Mouse (Mus musculus): ENCODE results near the gene Lactbl1. TPM values are rescaled to one million over a fixed set of nuclear protein-coding genes. Genes with fewer than 3 reads are reported as not detected.
A peak's percentile ranks its signal among the peaks of the same experiment; 100 is the strongest.

Gene Lactbl1
- not detected for total RNA-seq (2021)
- long read RNA-seq: 0 reads

DNA sequence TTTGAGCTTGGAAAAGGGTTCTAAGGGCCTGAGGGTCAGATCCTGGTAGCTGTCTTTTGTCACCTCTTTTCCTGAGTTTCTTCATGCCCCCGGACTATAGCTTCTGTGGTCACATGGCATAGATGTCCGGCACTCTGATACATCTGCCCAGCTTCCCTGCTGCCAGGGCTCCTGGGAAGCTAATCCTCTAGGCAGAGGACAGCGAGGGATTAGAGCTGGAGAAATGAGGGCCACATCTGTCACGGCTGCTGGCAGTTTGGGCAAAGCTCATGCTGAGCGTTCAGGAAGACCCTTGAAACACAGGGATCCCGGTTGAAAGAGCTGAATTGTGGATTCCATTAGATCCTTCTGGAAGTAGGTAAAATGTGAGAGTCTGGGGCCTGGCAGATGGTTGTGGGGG lies at the start of gene Lactbl1:
Lactbl1 (plus strand) TSS at position 234 of the 400 bp plus-strand sequence.
- DNase-seq (ENCODE audit: low spot score in 2 of 2): no peak

DNA sequence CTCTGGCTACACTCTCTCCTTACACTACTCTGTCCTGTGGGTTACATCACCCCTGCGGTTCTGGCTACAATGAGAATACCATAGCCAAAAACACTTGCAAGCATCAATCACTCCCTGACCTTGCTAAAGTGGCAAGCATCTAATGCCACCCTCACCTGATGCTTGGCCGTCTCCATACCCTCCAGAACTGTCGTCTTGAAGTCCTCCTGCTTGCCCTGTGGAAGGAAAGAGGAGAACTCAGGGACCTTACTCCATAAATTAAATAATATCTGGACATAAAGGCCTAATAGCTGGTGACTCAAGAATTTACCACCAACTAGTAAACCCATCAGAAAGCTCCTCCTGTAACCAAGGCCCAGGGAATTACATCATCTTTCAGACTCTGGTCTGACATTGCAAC lies 40.5 kb upstream of the Lactbl1 start:
- DNase-seq (ENCODE audit: low spot score in 2 of 2): no peak

DNA sequence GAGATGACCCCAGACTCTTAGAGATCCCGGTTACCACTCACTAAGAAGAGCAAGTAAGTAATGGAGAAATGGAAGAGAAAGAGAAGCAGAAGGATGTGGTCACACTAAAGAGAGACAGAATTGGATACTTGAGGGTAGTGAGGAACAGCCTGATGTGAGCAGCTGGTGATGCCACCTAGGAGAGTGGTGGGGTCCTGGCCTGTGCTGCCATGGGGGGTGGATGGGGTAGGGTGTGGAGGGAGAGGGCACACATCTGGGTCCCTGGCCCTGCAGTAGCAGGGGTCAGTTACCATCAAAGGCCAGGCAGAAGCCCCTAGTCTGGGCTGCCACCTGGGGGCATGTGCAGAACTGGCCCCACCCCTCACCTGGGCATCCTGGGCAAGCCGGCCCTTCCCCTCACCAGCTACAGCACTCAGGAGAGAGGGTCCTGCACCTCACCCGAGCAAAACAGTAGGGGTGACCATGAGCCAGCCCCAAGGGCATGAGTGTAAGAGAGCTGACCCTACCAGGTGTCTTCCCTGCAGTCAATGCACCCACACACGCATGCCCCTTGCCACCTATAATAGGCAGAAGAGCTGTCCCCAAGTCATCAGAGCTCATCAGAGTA lies 35.1 kb upstream of the Lactbl1 start:
- DNase-seq (ENCODE audit: low spot score in 2 of 2): no peak

DNA sequence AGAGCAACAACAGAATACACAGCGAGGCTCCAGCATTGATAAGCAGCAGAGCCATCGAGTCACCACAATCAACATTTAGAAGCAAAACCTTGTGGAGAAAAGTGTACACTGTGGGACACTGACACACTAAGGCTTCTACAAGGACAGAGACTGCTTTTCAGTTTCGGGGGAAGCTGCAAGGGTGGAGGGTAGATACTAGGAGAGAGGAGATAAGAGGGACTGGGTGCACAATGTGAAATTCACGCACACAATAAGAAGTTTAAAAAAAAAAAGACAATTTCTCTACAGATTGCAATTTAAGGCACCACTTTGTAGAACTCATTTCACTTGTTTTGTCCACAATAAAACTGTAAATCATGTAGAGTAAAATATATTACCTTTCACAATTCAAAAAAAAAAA lies 34.4 kb upstream of the Lactbl1 start:
- no peak for DNase-seq (ENCODE audit: low spot score in 2 of 2)

DNA sequence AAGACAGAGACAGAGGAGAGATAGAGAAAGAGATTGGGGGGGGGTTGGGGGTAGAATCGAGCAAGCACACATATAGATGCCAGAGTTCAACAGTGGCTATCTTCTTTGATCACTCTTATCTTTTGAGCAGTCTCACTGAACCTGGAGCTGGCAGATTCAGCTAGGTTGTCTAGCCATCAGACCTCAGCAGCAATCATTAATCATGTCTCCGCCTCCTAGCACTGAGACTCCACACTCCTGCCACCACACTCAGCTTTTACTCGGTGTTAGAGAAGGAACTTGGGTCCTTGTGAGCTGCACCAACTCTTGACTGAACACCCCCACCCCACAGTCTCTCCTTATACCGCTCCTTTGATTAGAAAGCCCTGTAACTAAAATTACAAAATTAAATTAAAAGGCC lies 30.3 kb upstream of the Lactbl1 start:
- DNase-seq (ENCODE audit: low spot score in 2 of 2): no peak

DNA sequence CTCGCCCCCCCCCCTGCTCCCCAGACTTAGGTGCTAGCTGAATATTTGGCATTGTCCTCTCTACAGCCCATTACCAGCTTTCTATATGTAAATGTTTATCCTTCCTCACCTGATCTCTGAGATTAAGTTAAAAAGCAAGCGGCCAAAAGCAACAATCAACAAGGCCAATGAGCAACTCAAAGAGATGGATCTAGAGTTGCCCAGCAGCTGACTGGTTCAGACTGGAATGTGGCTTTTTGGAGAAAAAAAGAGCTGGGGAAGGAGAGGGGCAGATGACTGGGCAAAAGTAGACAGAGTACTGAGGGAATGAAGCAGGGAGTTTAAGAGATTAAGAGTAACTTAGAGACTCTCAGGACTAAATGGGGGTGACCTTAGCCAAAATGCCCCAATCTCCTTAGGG lies 28.4 kb upstream of the Lactbl1 start:
- DNase-seq (ENCODE audit: low spot score in 2 of 2): no peak

DNA sequence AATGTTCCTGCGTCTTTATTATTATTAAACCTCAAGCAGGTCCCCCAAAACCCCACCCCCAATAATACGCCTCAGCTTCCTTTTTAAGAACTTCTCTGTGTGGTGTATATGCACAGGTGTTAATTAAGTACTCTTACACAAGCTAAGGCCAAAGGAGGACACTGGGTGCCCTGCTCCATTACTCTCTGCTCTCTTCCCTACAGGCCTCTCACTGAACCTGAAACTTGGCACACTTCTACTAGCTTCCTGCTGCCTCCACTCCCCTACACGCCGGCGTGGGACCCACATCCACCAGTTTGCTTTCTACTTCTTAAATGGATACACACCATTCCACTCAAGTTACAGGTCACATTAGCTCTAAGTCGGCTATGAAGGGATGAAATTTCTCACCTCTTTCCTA lies 27.2 kb upstream of the Lactbl1 start:
- no peak for DNase-seq (ENCODE audit: low spot score in 2 of 2)

DNA sequence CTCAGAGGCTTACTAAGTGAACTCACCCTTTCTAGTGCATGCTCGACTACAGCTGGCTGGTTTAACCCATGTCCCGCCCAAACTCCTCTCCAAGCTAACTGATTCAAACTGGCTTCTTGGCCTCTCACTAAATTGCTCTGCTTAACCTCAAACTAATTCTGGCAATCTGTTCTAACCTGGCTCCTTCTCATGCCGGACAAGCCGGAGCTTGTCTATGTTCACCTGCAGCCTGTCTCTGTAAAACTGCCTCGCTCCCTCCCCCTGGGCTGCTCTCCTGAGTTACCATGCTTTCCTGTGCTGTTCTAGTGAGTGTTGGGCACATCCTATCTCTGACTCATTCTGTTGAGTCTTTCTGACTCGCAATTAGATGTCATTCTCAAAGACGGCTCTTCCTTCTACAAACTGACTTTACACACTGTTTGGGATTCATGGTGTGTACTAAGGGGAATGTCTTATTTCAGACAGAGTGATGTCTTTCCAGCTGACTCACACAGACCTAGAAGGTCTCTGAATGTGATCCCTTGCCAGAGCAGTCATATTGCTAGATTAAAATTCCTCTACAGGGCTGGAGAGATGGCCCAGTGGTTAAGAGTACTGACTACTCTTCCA lies 24.0 kb upstream of the Lactbl1 start:
- DNase-seq (ENCODE audit: low spot score in 2 of 2): no peak

DNA sequence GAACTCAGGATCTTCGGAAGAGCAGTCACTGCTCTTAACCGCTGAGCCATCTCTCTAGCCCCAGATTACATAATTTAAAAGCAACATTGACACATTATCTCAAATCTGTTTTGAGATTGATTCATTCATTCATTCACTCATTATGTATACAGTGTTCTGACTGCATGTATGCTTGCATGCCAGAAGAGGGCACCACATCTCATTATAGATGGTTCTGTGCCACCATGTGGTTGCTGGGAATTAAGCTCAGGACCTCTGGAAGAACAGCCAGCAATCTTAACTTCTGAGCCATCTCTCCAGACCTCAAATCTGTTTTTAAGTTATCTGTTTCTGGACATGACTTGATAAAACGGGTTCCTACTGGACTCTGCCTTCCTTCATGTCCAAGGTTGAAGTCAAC lies 22.6 kb upstream of the Lactbl1 start:
- no peak for DNase-seq (ENCODE audit: low spot score in 2 of 2)

DNA sequence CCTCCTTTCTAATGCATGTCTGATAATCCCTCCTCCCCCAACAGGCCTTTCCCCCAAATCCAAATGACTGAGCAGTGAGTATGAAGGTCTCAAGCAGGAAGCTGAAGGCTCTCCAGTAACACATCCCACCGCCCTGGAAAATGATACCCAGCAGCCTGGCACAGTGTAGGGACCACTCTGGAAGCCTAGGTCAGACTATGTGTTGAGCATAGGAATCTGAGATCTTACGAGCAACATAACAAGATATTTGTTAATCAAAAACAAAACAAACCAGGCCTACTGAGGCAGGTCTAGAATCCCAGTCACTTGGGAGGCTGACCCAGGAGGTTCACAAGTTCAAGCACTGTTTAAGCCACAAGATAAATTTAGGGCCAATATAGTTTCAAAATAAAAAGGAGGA lies 21.9 kb upstream of the Lactbl1 start:
- no peak for DNase-seq (ENCODE audit: low spot score in 2 of 2)

DNA sequence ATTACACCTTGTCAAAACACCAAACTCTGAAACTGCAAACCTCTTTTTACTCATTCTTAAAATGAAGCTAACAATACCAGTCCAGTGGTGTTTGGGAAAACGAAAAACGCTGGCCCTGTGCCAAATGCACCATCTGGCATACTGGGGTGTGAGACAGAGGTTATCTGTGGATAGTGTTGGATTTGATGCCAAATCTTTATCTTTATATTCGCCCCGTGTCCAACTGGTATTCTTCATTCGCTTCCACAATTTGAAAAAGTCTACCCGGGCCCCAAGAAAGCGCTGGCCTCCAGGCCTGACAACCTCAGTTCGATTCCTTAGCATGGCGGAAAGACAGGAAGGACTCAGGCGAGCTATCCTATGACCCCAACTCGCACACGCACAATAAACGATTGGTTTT lies 20.9 kb upstream of the Lactbl1 start:
- DNase-seq (ENCODE audit: low spot score in 2 of 2): peak in 1 of 2 experiments; percentile 66

DNA sequence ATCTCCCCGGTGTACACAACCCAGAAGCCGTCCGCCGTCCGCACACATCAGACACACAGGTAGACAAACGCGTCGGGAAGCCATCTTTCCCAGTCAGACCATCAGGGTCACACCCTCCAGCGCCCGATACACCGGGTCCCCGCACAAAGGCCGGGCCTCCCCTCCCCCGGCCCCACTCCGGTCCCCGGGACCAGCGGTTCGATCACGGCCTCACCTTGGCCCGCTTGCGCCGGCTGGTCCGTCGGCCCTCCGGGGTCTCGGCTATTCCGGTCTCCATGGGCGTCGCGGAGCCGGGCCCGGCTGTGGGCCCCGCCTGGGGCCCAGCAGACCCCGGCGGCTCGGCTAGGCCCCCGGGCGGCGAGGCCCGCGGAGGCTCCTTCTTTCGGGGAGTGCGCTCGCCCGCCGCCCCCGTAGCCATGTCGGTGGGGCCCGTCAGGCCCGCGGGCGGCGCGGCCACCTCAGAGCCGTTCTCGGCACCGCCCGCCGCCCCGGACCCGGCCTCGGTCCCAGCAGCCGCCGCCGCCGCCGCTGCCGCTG lies 20.3 kb upstream of the Lactbl1 start:
- peak in 1 of 2 experiments; percentile 25 for DNase-seq (ENCODE audit: low spot score in 2 of 2)

DNA sequence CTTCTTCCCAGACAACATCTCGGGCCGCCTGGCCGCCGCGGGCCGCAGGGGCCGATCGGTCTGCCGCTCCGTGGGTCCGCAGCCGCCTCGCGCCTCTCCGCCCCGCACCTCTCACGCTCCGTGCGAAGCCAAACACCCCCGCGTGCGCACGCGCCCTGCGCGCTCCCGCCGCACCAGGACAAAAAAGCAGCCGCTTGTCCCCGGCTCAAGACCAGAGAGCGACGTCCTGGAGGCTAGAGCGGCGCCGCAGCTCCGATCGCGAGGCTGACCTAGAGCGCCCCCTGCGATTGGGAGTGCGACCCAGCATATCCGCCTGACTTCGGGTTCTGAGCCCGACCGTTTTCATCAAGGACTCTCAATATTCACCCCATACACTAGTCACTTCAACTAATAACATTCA lies 19.9 kb upstream of the Lactbl1 start, which contains the start of gene Kdm1a:
Kdm1a (minus strand) TSS at position 156 of the 400 bp plus-strand sequence.
- peak; percentile 92 to 97 for DNase-seq (ENCODE audit: low spot score in 2 of 2)

DNA sequence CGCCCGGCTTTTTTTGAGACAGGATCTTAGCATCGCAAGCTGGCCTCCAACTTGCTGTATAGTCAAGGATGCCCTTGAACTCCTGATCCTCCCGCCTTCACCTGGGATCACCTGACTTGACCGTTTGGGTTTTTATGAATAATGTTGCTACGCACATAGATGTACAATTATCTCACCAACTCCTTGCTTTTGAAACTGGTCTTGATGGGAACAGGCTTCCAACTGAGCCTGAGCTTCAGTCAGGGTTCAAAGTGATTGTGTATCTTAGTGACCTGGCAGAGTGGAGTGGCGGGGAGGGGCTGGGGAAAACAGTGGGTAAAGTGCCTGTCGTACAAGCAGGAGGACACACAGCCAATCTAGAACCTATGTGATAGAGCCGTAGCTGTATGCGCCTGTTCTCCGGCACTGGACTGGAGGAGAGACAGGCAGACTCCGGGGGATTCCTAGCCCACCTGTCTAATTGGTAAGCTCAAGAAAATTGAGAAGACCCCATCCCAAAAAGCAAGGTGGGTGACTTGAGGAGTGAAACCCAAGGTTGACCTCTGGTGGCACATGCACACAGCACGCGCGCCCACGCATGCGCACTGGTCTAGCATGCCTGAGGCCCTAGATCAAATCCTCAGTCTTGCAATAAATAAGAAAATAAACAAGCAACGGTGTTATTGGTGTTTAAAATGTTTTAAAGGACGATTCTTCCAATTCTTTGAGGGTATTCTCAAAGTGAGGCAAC lies 16.5 kb upstream of the Lactbl1 start:
- no peak for DNase-seq (ENCODE audit: low spot score in 2 of 2)

DNA sequence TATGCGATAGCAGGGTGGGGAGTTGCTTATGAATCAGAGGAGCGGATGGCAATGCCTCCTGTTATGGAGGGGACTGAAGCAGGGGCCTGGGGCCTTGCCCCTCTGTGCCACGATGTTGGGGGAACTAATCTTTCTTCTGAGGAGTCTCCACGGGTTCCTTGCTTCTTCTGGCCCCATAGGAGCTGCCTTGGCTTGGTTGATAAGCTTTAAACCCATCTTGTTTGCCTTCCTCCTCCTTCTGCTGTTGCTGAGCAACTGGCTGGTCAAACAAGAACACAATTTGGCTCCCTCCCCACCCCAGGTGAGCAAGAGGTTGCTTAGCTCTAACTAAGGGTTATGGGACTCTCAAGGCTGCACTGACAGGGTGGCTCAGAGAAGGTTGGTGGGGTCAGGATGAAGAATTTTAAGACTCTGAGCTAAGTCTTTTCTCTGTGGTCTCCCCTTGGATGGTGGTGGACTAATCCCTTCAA lies 12.0 kb upstream of the Lactbl1 start, which contains the start of gene Tex46:
Tex46 (plus strand) TSS at position 51 of the 470 bp plus-strand sequence.
- no peak for DNase-seq (ENCODE audit: low spot score in 2 of 2)

DNA sequence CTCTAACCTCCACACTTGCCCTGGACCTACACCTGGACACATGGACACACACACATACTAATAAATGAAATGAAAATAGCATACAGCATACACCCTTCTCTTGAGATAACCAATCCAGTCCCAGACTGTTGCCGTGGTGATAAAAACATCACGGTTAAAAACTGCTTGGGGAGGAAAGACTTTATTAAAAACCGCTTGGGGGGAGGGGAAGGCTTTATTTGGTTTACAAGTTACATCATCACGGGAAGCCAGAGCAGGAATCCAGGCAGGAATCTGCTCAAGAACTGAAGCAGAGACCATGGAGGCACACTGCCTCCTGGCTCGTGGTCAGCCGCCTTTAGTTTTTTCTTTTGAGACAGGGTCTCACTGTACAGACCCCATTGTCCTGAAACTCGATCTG lies 8.8 kb upstream of the Lactbl1 start:
- DNase-seq (ENCODE audit: low spot score in 2 of 2): no peak

DNA sequence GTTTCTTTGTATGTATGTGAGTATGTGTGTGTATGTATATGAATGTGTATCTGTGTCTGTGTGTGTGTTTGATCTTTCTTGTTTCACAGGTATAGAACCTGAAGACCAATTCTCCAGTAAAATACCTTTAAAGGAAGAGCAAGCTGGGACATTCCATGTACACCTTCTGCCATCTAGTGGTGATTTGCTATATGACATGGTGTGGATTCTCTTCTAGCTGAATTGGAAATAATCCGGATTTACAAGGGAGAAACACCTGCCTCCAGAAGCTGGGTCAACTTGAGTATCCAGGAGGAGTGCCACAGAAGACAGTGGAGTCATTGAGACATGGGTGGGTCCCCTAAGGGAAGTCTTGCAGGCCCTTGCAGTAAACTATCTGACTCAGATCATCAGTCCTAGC lies 1.1 kb upstream of the Lactbl1 start:
- peak in 1 of 2 experiments; percentile 78 for DNase-seq (ENCODE audit: low spot score in 2 of 2)

DNA sequence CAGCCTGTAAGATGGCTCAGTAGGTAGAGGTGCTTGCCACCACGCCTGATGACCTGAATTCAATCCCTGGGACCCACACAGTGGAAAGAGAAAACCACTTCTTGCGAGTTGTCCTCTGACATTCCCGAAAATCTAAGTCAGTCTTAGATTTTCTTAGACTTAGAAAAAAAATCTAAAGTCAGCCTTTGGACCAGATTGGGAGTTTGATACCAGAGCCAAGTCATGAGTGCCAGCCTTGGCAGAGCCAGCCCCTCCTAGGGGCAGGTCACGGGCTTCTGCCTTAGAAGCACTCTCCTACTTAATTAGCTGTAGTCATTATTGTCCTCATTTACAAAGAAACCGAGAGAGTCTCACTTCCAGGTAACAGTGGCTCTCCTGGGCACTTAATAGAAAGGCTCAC lies 465 bp upstream of the Lactbl1 start:
- no peak for DNase-seq (ENCODE audit: low spot score in 2 of 2)

DNA sequence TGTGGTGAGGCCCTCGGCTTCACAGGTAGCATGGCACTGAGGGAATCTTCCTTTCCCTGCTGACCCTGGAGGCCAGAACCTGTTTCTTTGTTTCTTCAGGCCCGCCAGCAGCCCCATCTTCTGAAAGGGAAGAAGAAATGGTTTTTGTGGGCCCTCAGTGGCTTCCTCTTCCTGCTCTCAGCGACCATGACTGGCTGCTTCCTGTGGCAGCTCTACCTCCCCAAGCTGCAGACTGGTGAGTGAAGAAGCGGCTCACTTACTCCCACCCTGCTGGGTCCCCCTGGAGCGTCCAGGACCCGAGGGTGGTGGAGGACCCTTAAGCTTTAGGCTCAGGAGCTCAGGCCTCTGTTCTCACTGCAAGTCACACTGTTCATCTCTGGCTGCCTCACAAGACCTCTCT lies 4.2 kb downstream of the Lactbl1 start:
- DNase-seq (ENCODE audit: low spot score in 2 of 2): no peak

DNA sequence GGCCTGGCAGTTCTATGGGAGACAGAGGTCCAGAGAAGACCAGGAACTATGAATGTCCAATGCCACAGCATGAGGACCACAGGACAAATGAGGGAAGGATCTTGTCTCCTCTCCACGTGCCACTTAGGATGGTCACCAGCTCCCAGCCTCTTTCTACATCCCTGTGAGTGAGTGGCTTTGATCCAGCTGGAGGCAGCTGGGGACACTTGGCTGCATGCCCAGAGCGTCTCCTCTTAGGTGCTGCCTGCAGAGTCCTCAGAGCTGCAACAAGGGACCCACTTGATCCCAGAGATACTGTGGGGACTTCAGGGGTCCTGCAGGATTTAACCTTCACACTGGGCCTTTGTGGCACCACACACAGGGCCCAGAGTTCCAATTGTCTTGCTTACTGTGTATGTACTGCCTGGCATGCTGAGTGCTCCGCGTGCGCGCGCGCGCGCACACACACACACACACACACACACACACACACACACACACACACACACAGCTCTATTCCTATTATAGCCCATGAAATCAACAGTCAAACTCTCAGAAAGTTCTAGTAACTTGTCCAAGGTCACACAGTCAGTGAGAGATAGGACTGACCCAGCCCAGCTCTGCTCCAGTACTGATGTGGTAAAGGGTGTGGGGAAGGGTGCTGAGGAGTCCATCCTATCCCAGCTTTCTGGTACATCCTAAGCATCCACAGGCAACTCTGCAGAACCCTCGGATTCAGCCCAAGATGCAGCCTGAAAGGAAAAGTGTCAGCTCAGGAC lies 9.0 kb downstream of the Lactbl1 start:
- DNase-seq (ENCODE audit: low spot score in 2 of 2): no peak

DNA sequence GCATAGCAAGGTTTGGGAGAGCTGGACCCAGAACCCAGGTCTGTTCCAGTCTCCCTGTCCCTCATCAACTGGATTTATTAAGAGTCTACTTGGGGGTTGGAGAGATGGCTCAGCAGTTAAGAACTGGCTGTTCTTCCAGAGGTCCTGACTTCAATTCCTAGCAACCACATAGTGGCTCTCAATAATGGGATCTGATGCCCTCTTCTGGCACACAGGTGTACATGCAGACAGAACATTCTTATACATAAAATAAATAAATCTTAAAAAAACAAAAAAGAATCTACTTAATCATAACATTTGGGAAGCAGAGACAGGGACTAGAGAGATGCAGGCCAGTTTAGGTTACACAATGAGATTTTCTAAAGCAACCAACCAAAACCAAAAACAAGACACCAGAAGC lies 13.6 kb downstream of the Lactbl1 start:
- no peak for DNase-seq (ENCODE audit: low spot score in 2 of 2)

Data from layer of hippocampus, adult 18-20 months (tissue).